Mouse (Mus musculus) brain, embryonic 14.5 days (tissue): ENCODE data around the gene Gm4133. TPM values are rescaled to one million over a fixed set of nuclear protein-coding genes. Genes with fewer than 3 reads are reported as not detected.
"Not testable (repeated sequence)": the region's sequence is repeated elsewhere in the genome, so short reads cannot be mapped to it uniquely, and the experiment has no call there.

Experiments used
- DNase-seq: peaks from one replicate; pipeline ENCODE4 v3.0.0-alpha.2; 2011; ENCODE audit warnings: low read depth
- polyA plus RNA-seq: library from polyadenylated mRNA; depleted of rRNA; stranded (reverse); fragments of >200 nt; gene quantifications from 2 replicates; pipeline ENCODE4 v1.2.3, GENCODE M21; 2012; rRNA removed

Gm4133 gene
- polyA plus RNA-seq, result not detected in 2 replicates

DNA sequence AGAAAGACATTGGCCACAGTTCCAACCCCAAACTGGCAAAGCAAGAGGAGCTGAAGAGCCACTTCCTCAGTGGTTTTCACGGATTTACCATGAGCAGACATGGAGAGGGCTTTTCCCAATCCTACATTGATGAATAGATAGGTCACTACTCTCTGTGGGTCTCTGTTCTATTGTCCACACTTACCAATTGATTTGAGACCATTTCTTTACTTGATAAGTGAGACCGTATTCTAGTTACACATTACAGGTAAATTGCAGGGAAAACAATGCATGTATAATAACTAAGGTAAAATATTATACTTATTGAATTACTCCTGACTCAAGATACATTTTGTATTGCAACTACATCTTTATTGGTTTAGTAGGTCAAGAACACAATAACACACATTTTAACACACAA, at the start of gene Gm4133:
TSS of gene Gm4133 (minus strand) at position 101 of the 400 bp plus-strand sequence.
- DNase-seq, result not testable (repeated sequence)

GRCm38 (mm10) chr7:20375310-20375709, 41.4 kb upstream of the Gm4133 start, which contains the start of gene Gm5728:
Gm5728 (minus strand) TSS chr7:20375410.
- DNase-seq, result not testable (repeated sequence)

Other genes with a start within 250 kb of the Gm4133 start
- gene Vmn1r91, start 234.4 kb downstream of the Gm4133 start, polyA plus RNA-seq, result not detected in 2 replicates
- not detected in 2 replicates for gene Gm16442, start 211.5 kb downstream of the Gm4133 start, polyA plus RNA-seq
- not detected in 2 replicates for gene Vmn1r93, start 195.0 kb downstream of the Gm4133 start, polyA plus RNA-seq
- not detected in 2 replicates for gene Vmn1r94, start 165.7 kb downstream of the Gm4133 start, polyA plus RNA-seq
- not detected in 2 replicates for gene Vmn1r95, start 140.4 kb downstream of the Gm4133 start, polyA plus RNA-seq
- gene Gm6164, start 128.5 kb downstream of the Gm4133 start, polyA plus RNA-seq, result not detected in 2 replicates
- gene Gm4498, start 100.2 kb downstream of the Gm4133 start, polyA plus RNA-seq, result not detected in 2 replicates
- not detected in 2 replicates for gene Gm5890, start 71.2 kb downstream of the Gm4133 start, polyA plus RNA-seq
- not detected in 2 replicates for gene Gm5728, start 41.3 kb upstream of the Gm4133 start, polyA plus RNA-seq
- not detected in 2 replicates for gene Vmn1r100, start 83.9 kb upstream of the Gm4133 start, polyA plus RNA-seq
- gene Vmn1r101, start 108.5 kb upstream of the Gm4133 start, polyA plus RNA-seq, result not detected in 2 replicates
- not detected in 2 replicates for gene Gm10670, start 140.9 kb upstream of the Gm4133 start, polyA plus RNA-seq
- not detected in 2 replicates for gene Vmn1r103, start 176.5 kb upstream of the Gm4133 start, polyA plus RNA-seq
- not detected in 2 replicates for gene Vmn1r104, start 199.8 kb upstream of the Gm4133 start, polyA plus RNA-seq
- gene Gm5726, start 211.7 kb upstream of the Gm4133 start, polyA plus RNA-seq, result not detected in 2 replicates
- gene Gm4141, start 242.2 kb upstream of the Gm4133 start, polyA plus RNA-seq, result not detected in 2 replicates